Mouse (Mus musculus) midbrain, embryonic 12.5 days (tissue): ENCODE measurements at regions not wholly inside any gene's neighbourhood (a gene's known extent, or its start where the extent isn't known, plus 50 kb on each side); places are given as distances from the start of the nearest gene placed in this dataset.

Source experiments
- ATAC-seq: fragments of 200-750 bp; cut with Nextera tagmentation; 2 replicates; pipeline ENCODE4 v1.8.0; 2017; ENCODE audit warnings: low read depth, moderate TSS enrichment, moderate library complexity; ENCODE audit not compliant: low FRiP score
- H3K27ac ChIP-seq: fragments of 300-500 bp; sonication (generic); replicated peaks from 2 replicates; pipeline ENCODE4 v1.5.1; 2016; ENCODE audit warnings: mild to moderate bottlenecking
- H3K27me3 ChIP-seq: fragments of 300-500 bp; sonication (generic); 2 replicates; pipeline ENCODE4 v1.6.1; 2016; ENCODE audit warnings: mild to moderate bottlenecking
- H3K36me3 ChIP-seq: fragments of 300-500 bp; sonication (generic); 2 replicates; pipeline ENCODE4 v1.6.1; 2016
- H3K4me1 ChIP-seq: fragments of 300-500 bp; sonication (generic); 2 replicates; pipeline ENCODE4 v1.6.1; 2016
- H3K4me2 ChIP-seq: fragments of 300-500 bp; sonication (generic); replicated peaks from 2 replicates; pipeline ENCODE4 v1.6.1; 2016; ENCODE audit warnings: mild to moderate bottlenecking, moderate library complexity
- H3K4me3 ChIP-seq: fragments of 300-500 bp; sonication (generic); 2 replicates; pipeline ENCODE4 v1.5.1; 2016; ENCODE audit warnings: mild to moderate bottlenecking
- H3K9ac ChIP-seq: fragments of 300-500 bp; sonication (generic); replicated peaks from 2 replicates; pipeline ENCODE4 v1.6.1; 2016; ENCODE audit warnings: mild to moderate bottlenecking, moderate library complexity
- H3K9me3 ChIP-seq: fragments of 300-500 bp; sonication (generic); 2 replicates; pipeline ENCODE4 v1.6.1; 2016; ENCODE audit warnings: mild to moderate bottlenecking
- WGBS: fragments of 180-500 bp; shearing (Covaris S2); methylation state at CpG from one replicate; pipeline ENCODE4 v1.1.7; 2016; 5-methylcytosine and 5-hydroxymethylcytosine counted together

GRCm38 (mm10) chr10:97339866-97340706, 139.3 kb upstream of the Dcn start:
- Histone ChIP-seq H3K4me3 (no peak overlapping the region), H3K4me1 (no peaks in the 10 kb centered on the region), H3K27me3 (no peaks in the 10 kb centered on the region), H3K27ac (no peak overlapping the region), H3K9me3 (no peaks in the 10 kb centered on the region), H3K9ac (no peak overlapping the region), H3K4me2 (no peak overlapping the region), H3K36me3 (no peaks in the 10 kb centered on the region)
- WGBS, result 47% methylated on average over 11 of the region's 11 CpGs
- no peak for ATAC-seq

DNA sequence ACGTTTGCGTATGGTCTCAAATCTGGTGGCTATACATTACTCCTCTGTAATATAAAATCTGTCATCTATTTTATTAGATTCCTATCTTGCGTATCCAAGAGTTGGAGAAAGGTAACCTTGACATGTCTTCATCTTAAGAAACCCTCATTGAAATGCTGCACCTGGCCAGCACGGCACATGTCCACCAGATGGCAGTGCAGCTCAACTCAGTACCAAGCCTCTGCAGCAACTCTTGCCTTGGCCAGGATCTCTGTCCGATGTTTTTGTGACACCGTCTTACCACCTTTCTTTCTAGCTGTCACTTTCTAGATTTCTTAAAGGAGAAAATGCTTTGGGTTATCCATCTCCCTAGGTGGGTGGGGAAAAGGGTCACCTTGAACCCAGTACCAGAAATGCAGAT, 134.1 kb upstream of the Dcn start:
- H3K27me3 ChIP-seq, result no peaks in the 10 kb centered on the region
- 31% methylated on average over 6 of the region's 6 CpGs for WGBS
- no peaks in the 10 kb centered on the region for H3K36me3 ChIP-seq
- H3K9ac ChIP-seq, result no peak overlapping the region
- H3K4me2 ChIP-seq, result no peak overlapping the region
- H3K27ac ChIP-seq, result no peak overlapping the region
- H3K9me3 ChIP-seq, result no peaks in the 10 kb centered on the region
- ATAC-seq, result peak; percentile 77
- H3K4me1 ChIP-seq, result no peaks in the 10 kb centered on the region
- no peak overlapping the region for H3K4me3 ChIP-seq

DNA sequence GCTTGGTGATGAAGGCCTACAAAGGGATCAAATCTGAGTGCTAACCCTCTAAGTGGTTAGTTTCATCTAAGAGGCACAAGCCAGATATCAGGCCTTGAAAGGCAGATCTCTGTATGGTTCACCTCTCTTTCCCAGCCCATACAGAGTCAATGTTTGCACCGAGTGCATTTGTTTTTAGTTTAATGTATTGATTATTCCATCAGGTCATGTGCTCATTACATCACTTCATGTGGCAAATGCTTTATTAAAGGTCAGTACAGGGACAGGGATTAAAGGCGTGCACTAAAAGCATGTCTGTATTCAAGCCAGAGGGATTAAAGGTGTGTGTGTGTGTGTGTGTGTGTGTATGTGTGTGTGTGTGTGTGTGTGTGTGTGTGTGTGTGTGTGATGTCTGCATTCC, 132.5 kb upstream of the Dcn start:
- no peak overlapping the region for H3K27ac ChIP-seq
- no peak overlapping the region for H3K4me2 ChIP-seq
- ATAC-seq, result no peak
- H3K9me3 ChIP-seq, result no peaks in the 10 kb centered on the region
- H3K36me3 ChIP-seq, result no peaks in the 10 kb centered on the region
- no peaks in the 10 kb centered on the region for H3K27me3 ChIP-seq
- H3K9ac ChIP-seq, result no peak overlapping the region
- H3K4me3 ChIP-seq, result no peak overlapping the region
- WGBS, result 82% methylated on average over 2 of the region's 2 CpGs
- H3K4me1 ChIP-seq, result no peaks in the 10 kb centered on the region

DNA sequence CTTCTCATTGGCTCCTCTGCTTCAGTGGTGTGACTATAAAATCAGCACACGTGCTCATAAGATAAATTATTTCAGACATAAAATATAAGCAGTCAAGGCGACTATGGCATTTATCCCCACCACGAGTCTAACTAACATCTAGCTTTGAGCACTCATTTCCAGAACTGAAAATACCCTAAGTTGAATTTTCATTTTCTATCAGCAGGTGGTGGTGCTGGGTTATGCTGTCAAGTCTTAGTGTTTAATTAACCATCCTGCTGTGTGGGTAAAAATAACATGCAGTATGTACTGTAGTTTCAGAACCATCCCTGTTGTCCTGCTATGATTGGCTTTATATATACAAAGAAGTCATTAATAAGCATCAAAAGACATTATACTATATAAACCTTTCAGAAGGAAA, 110.8 kb upstream of the Dcn start:
- 90% methylated on average over 3 of the region's 3 CpGs for WGBS
- Histone ChIP-seq H3K4me1 (no peaks in the 10 kb centered on the region), H3K27ac (no peak overlapping the region), H3K36me3 (no peaks in the 10 kb centered on the region), H3K4me3 (no peak overlapping the region), H3K4me2 (no peak overlapping the region), H3K27me3 (no peaks in the 10 kb centered on the region), H3K9ac (no peak overlapping the region), H3K9me3 (no peaks in the 10 kb centered on the region)
- no peak for ATAC-seq

- Histone ChIP-seq H3K4me3 (no peak overlapping the region), H3K9ac (no peak overlapping the region), H3K27ac (no peak overlapping the region), H3K27me3 (no peaks in the 10 kb centered on the region), H3K36me3 (no peaks in the 10 kb centered on the region), H3K9me3 (no peaks in the 10 kb centered on the region), H3K4me1 (no peaks in the 10 kb centered on the region), H3K4me2 (no peak overlapping the region)
- 12% methylated on average over 2 of the region's 2 CpGs for WGBS
- ATAC-seq, result no peak
Observed at GRCm38 (mm10) chr10:97375824-97376223, 103.6 kb upstream of the Dcn start.

DNA sequence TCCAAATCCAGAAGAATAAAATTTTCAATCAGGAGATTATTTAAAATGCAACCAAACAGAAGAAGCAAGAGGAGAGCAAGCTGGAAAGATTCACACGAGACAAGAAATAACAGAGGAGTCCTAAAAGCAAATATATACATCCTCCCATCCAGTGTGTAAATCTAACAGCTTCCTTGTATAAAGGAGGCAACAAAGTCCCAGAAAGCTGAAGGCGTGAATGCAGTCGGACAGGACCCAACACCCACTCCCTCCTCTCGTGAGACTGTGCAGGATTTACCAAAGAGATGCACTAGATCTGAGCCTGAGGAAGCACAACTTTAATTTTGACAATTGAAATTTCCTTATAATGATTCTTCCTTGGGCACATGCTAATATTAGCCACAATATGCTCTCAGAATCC, 103.0 kb upstream of the Dcn start:
- Histone ChIP-seq H3K9me3 (no peaks in the 10 kb centered on the region), H3K4me3 (no peak overlapping the region), H3K27ac (no peak overlapping the region), H3K4me2 (no peak overlapping the region), H3K4me1 (no peaks in the 10 kb centered on the region), H3K9ac (no peak overlapping the region), H3K27me3 (no peaks in the 10 kb centered on the region), H3K36me3 (no peaks in the 10 kb centered on the region)
- 59% methylated on average over 4 of the region's 4 CpGs for WGBS
- ATAC-seq, result no peak

- no peaks in the 10 kb centered on the region for H3K9me3 ChIP-seq
- no peak overlapping the region for H3K4me2 ChIP-seq
- no peaks in the 10 kb centered on the region for H3K27me3 ChIP-seq
- H3K4me3 ChIP-seq, result no peak overlapping the region
- H3K4me1 ChIP-seq, result no peaks in the 10 kb centered on the region
- H3K36me3 ChIP-seq, result no peaks in the 10 kb centered on the region
- no peak overlapping the region for H3K27ac ChIP-seq
- no peak for ATAC-seq
- no peak overlapping the region for H3K9ac ChIP-seq
Observed at GRCm38 (mm10) chr10:97381586-97381985, 97.8 kb upstream of the Dcn start.

DNA sequence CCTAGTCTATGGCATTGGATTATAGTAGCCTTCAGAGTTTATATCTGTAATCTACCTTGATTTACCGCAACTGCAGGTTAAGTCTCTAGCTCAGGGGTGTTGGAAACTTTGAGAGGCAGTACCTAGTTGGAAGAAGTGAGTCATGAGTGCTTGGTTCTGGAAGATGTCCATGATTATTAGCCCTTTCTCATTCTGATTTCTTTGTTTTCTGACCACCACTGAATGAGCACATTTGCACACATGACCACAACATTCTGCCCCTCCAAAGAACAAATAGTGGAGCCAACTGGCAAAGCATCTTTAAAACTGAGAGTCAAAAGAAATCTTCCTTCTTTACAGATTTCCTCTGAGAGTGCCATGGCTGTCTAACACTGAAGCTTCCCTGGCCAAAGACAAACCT, 95.5 kb upstream of the Dcn start:
- H3K9ac ChIP-seq, result no peak overlapping the region
- 95% methylated on average over 1 of the region's 1 CpGs for WGBS
- H3K4me3 ChIP-seq, result no peak overlapping the region
- H3K36me3 ChIP-seq, result no peaks in the 10 kb centered on the region
- no peaks in the 10 kb centered on the region for H3K27me3 ChIP-seq
- H3K4me1 ChIP-seq, result no peaks in the 10 kb centered on the region
- no peak for ATAC-seq
- H3K27ac ChIP-seq, result no peak overlapping the region
- no peak overlapping the region for H3K4me2 ChIP-seq
- H3K9me3 ChIP-seq, result no peaks in the 10 kb centered on the region

DNA sequence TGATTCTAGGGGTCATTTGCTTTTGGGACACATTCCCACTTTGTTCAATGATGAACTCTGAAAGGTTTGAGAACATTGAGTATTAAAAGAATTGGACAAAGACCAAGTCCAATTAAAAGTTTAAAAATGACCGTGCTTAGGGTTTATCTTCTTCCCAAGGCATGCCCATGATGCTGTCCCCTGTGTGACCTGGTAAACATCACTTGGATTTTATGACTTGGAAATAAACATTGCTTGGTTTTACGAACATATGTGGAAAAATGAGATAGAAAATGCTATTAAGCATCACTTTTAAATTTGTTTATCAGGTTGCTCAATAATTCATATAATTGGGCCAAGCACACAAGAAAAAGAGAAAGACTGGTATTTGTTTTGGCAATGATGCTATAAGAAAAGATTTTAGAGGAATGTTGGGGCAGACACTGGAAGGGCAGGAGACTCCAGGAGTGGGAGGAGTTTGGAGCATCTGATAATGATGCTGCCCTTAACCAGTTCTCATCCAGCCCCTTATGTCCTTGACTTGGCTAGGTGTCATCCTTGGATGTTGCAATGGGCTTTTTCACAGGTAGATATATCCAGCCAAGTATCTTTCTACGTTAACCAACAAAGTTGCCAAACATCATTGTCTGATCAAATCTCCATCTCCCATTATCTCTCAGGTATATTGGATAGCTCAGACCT, 92.1 kb upstream of the Dcn start:
- Histone ChIP-seq H3K4me1 (no peaks in the 10 kb centered on the region), H3K27me3 (no peaks in the 10 kb centered on the region), H3K36me3 (no peaks in the 10 kb centered on the region), H3K9ac (no peak overlapping the region), H3K4me3 (no peak overlapping the region), H3K4me2 (no peak overlapping the region), H3K27ac (no peak overlapping the region), H3K9me3 (no peaks in the 10 kb centered on the region)
- 86% methylated on average over 3 of the region's 3 CpGs for WGBS
- ATAC-seq, result no peak

- no peak for ATAC-seq
- H3K27me3 ChIP-seq, result no peaks in the 10 kb centered on the region
- no peak overlapping the region for H3K4me3 ChIP-seq
- WGBS, result 71% methylated on average over 7 of the region's 7 CpGs
- no peak overlapping the region for H3K4me2 ChIP-seq
- H3K9ac ChIP-seq, result no peak overlapping the region
- no peak overlapping the region for H3K27ac ChIP-seq
- H3K36me3 ChIP-seq, result no peaks in the 10 kb centered on the region
- no peaks in the 10 kb centered on the region for H3K4me1 ChIP-seq
- H3K9me3 ChIP-seq, result no peaks in the 10 kb centered on the region
Observed at GRCm38 (mm10) chr10:97389647-97390590, 89.5 kb upstream of the Dcn start.

DNA sequence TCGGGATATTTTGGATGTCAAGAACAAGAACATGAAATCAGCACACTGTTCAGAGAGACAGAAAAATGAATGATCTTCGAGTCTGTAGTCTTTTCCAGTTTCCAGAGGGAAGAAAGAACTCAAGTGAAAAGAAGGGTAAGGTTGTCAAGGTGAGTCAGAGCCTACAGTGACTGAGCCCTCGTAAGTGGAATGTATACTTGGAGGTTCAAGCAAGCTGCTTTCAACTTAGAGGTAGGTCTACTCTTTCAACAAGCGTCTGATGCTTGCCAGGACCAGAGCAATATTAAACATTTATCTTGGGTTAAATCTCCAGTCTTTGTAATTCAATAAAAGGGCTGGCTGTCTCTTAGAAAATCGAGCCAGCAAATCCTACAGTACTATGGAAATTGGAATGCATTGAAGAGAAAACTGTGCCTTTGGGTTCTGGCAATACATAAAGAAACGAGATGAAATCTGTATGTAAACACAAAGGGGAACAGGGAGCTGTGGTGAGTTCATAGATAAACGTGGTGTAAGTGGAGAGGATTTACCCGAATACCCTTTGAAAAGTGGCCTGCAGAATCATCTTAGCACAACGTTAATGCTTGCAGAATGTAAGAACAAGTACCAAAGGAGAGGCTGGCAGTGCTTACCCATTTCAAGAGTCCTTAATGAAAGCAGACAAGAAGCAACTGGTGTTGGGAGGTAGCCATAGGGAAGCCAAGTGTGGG, 82.2 kb upstream of the Dcn start:
- ATAC-seq, result no peak
- H3K9me3 ChIP-seq, result no peaks in the 10 kb centered on the region
- H3K4me3 ChIP-seq, result no peak overlapping the region
- H3K27me3 ChIP-seq, result no peaks in the 10 kb centered on the region
- no peak overlapping the region for H3K4me2 ChIP-seq
- H3K27ac ChIP-seq, result no peak overlapping the region
- no peaks in the 10 kb centered on the region for H3K36me3 ChIP-seq
- 60% methylated on average over 9 of the region's 9 CpGs for WGBS
- no peak overlapping the region for H3K9ac ChIP-seq
- no peaks in the 10 kb centered on the region for H3K4me1 ChIP-seq
